8 mouse cellular contexts compared by ENCODE assay signal in the genomic region with DNA sequence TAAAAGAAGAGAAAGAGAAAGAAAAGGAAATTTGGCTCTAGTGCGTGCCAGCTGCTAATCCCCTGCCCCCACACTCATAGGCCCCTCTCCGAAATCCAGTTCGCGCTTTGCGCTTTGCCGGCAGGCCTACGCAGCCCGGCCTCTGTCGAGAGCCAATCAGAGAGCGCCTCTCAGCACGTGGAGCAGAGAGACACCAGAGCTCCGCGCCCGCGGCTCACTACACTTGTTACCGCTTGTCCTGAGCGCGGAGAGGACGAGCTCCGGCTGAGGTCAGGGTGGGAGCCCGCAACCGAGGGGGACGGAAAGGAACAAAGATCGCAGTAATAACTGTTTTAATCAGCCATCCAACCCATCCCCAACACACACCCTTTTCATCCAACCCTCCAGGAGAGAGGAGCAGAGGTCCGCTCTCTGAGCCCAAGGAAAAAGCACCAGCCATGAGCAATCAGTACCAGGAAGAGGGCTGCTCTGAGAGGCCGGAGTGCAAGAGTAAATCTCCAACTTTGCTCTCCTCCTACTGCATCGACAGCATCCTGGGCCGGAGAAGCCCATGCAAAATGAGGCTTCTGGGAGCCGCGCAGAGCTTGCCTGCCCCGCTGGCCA. TPM values are rescaled to one million over a fixed set of nuclear protein-coding genes. Genes with fewer than 3 reads are reported as not detected.
DNase-seq lines count a peak whose midpoint lies in the region; ATAC-seq lines count a peak whose summit lies in the region.

Gene Arx, plus strand, starts transcription at position 155 of the 603 bp plus-strand sequence.

- H3K4me2 ChIP-seq in forebrain, embryonic 13.5 days: peak within 1 kb of the TSS; percentile 61
- peak within 1 kb of the TSS; percentile 36 for H3K4me2 ChIP-seq in hindbrain, embryonic 13.5 days

- no peaks in the 10 kb centered on the region for H3K27me3 ChIP-seq in forebrain, embryonic 13.5 days
- H3K27me3 ChIP-seq in hindbrain, embryonic 13.5 days: peaks cover 76% of the 10 kb centered on the region

- peak within 1 kb of the TSS; percentile 91 for H3K9ac ChIP-seq in forebrain, embryonic 13.5 days
- no peak within 1 kb of the TSS for H3K9ac ChIP-seq in hindbrain, embryonic 13.5 days

- peaks cover 8% of the 10 kb centered on the region; the same call in 1 of the 2 replicates for H3K36me3 ChIP-seq in forebrain, embryonic 13.5 days (ENCODE audit: poor library complexity, severe bottlenecking)
- H3K36me3 ChIP-seq in hindbrain, embryonic 13.5 days: no peaks in the 10 kb centered on the region

- peak; percentile 94 for ATAC-seq in forebrain, embryonic 13.5 days
- peak; percentile 91 for ATAC-seq in hindbrain, embryonic 13.5 days (ENCODE audit: low FRiP score)

- peak within 1 kb of the TSS; percentile 60 for H3K4me3 ChIP-seq in forebrain, embryonic 13.5 days
- peak within 1 kb of the TSS; percentile 19 for H3K4me3 ChIP-seq in hindbrain, embryonic 13.5 days

- DNase-seq in B cell, adult 2 months: peak; percentile 51
- peak; percentile 63 for DNase-seq in adrenal gland, adult 2 months
- peak; percentile 41 to 53 for DNase-seq in left cerebral cortex, adult 18-20 months (ENCODE audit: low spot score in 2 of 2)
- DNase-seq in lung, postnatal 36 days: peak; percentile 25
- DNase-seq in right cerebral cortex, postnatal 36 days (ENCODE audit: low spot score in 2 of 2): peak; percentile 56 to 57
- no peak for DNase-seq in cerebellum, adult 11-12 months

- no peaks in the 10 kb centered on the region for H3K9me3 ChIP-seq in forebrain, embryonic 13.5 days (replicated peaks)
- H3K9me3 ChIP-seq in hindbrain, embryonic 13.5 days: no peaks in the 10 kb centered on the region

- peak within 1 kb of the TSS; percentile 88 for H3K27ac ChIP-seq in forebrain, embryonic 13.5 days
- no peak within 1 kb of the TSS for H3K27ac ChIP-seq in hindbrain, embryonic 13.5 days

- 25% methylated on average over 31 of the region's 31 CpGs for WGBS in forebrain, embryonic 13.5 days
- 20% methylated on average over 31 of the region's 31 CpGs for WGBS in hindbrain, embryonic 13.5 days

- peaks cover 15% of the 10 kb centered on the region; the same call in 1 of the 2 replicates for H3K4me1 ChIP-seq in forebrain, embryonic 13.5 days
- peaks cover 12% of the 10 kb centered on the region for H3K4me1 ChIP-seq in hindbrain, embryonic 13.5 days (replicated peaks)

RNA-seq across cellular contexts. Expression of gene Arx, which starts in this region (rescaled TPM):
- total RNA-seq in adrenal gland, adult 2 months (2021): under 1 TPM in 1 of 2 experiments, not detected in 1; 0.32 TPM
- 0.67 and 0.97 TPM in 2 replicates for polyA plus RNA-seq in adrenal gland, adult 2 months (2012; rRNA removed)
- 58.0 and 63.2 TPM in 2 replicates for polyA plus RNA-seq in forebrain, embryonic 13.5 days (2015; fragmentation: Nextera tagmentation; extraction: Ambion mirVana)
- 1.5 and 1.8 TPM in 2 replicates for polyA plus RNA-seq in hindbrain, embryonic 13.5 days (2015; fragmentation: Nextera tagmentation; extraction: Ambion mirVana)
- total RNA-seq in left cerebral cortex, adult 18-20 months (2021): 10 to 100 TPM; 21.1 to 22.5 TPM

Comparison
In these comparisons a context has a peak if more than half of its experiments do, and no peak if none do; other contexts are left out.
1. RNA of gene Arx (total RNA-seq): 21.1 to 22.5 TPM in left cerebral cortex, adult 18-20 months; 0.32 TPM in adrenal gland, adult 2 months; every median in the first group is over 10 times any median in the second.
2. RNA of gene Arx (polyA plus RNA-seq): 58.0 to 63.2 TPM in forebrain, embryonic 13.5 days; 1.5 to 1.8 TPM in hindbrain, embryonic 13.5 days and 0.67 to 0.97 TPM in adrenal gland, adult 2 months; every median in the first group is over 10 times any median in the second.
3. Peak in DNase-seq in adrenal gland, adult 2 months; RNA of the gene not detected or under 1 TPM.